Mouse (Mus musculus) stomach, embryonic 16.5 days (tissue): ENCODE data around the gene Mid1. TPM values are rescaled to one million over a fixed set of nuclear protein-coding genes. Genes with fewer than 3 reads are reported as not detected.
A peak's percentile ranks its signal among the peaks of the same experiment; 100 is the strongest.

Experiments used
- ATAC-seq: fragments of 200-750 bp; cut with Nextera tagmentation; 2 replicates; pipeline ENCODE4 v1.8.0; 2017; ENCODE audit warnings: moderate number of reproducible peaks, moderate TSS enrichment; ENCODE audit not compliant: insufficient read depth, low FRiP score
- H3K27ac ChIP-seq: fragments of 300-500 bp; sonication (generic); 2 replicates; pipeline ENCODE4 v1.5.1; 2014; ENCODE audit warnings: low read length
- H3K27me3 ChIP-seq: fragments of 300-500 bp; sonication (generic); 2 replicates; pipeline ENCODE4 v1.6.1; 2014; ENCODE audit warnings: low read length, control low read depth, mixed read lengths; ENCODE audit not compliant: control insufficient read depth, insufficient read depth
- H3K36me3 ChIP-seq: fragments of 300-500 bp; sonication (generic); 2 replicates; pipeline ENCODE4 v1.6.1; 2014; ENCODE audit warnings: low read length; ENCODE audit not compliant: control insufficient read depth, insufficient read depth
- H3K4me1 ChIP-seq: fragments of 300-500 bp; sonication (generic); 2 replicates; pipeline ENCODE4 v1.6.1; 2014; ENCODE audit warnings: low read length, control low read depth, mixed read lengths; ENCODE audit not compliant: control insufficient read depth, insufficient read depth
- H3K4me2 ChIP-seq: fragments of 300-500 bp; sonication (generic); 2 replicates; pipeline ENCODE4 v1.6.1; 2014; ENCODE audit warnings: low read depth, low read length, mixed read lengths
- H3K4me3 ChIP-seq: fragments of 300-500 bp; sonication (generic); replicated peaks from 2 replicates; pipeline ENCODE4 v1.5.1; 2014; ENCODE audit warnings: mild to moderate bottlenecking, low read length
- H3K9ac ChIP-seq: fragments of 300-500 bp; sonication (generic); 2 replicates; pipeline ENCODE4 v1.6.1; 2014; ENCODE audit warnings: low read length
- H3K9me3 ChIP-seq: fragments of 300-500 bp; sonication (generic); replicated peaks from 2 replicates; pipeline ENCODE4 v1.6.1; 2016; ENCODE audit warnings: low read length, control low read depth; ENCODE audit not compliant: control insufficient read depth
- WGBS: fragments of 180-500 bp; shearing (Covaris S2); extraction: QIAGEN DNeasy Blood & Tissue Kit; methylation state at CpG from one replicate; pipeline ENCODE4 v1.1.7; 2014; 5-methylcytosine and 5-hydroxymethylcytosine counted together
- polyA plus RNA-seq: library from polyadenylated mRNA; unstranded; fragments of >200 nt; fragmentation: Nextera tagmentation; extraction: Ambion mirVana; gene quantifications from 2 replicates; pipeline ENCODE4 v1.2.1, GENCODE M21; 2015

Mid1 gene
- polyA plus RNA-seq, 1 experiment from 2014 or later, result 6.8 TPM

DNA sequence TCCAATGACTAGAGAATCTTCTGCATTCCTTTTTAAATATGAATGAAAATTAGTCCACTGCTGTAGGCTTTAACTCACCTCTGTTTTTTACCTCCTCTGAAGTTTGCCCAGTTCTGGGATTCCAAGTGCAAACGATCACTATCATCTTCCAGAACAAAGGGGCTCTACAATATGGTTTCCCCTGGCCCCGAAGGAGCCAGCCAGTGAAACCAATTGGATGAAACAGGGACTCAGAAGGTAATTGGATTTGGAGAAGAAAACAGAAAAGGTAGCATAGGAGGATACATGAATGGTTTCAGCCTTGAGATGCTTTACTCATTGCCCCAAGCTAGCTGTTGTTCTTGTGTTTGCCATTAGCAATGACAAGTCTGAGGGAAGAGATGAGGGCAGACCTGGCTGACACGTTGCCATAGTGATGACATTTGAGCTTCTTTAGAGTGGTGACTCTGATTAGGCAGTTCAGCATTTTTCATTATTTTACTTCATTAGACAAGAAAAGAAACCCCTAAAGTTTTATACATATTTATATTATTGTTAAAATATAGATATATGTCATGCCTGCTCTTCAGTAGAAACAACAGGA is 50.5 kb downstream of the Mid1 start:
- Histone ChIP-seq H3K4me2 (no peak overlapping the region), H3K36me3 (no peaks in the 10 kb centered on the region), H3K4me3 (no peak overlapping the region), H3K27ac (no peak overlapping the region), H3K9ac (no peak overlapping the region), H3K4me1 (no peaks in the 10 kb centered on the region), H3K9me3 (no peaks in the 10 kb centered on the region), H3K27me3 (peaks cover 14% of the 10 kb centered on the region)
- ATAC-seq, result no peak
- 61% methylated on average over 3 of the region's 3 CpGs for WGBS

DNA sequence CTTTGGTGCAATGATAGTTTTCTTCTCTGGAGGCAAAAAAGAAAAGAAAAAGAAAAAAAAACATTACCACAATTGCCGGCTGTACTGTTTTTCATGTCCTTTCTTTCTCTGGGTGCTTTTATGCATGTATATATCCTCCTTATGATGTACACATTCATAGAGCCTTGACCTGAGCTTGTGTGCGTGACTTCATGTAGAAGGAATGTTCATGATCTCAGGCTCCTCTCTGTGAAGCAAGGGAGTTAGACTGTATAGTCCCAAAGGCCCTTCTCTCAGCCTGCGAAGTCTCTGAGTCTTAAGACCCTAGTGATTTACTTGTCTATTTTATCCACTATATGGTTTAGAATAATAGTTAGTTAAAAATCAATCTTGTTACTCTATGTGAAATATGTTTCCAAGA is 73.0 kb downstream of the Mid1 start:
- H3K4me3 ChIP-seq, result no peak overlapping the region
- no peaks in the 10 kb centered on the region for H3K9me3 ChIP-seq
- WGBS, result 52% methylated on average over 3 of the region's 3 CpGs
- no peaks in the 10 kb centered on the region for H3K27me3 ChIP-seq
- H3K9ac ChIP-seq, result no peak overlapping the region
- no peaks in the 10 kb centered on the region for H3K36me3 ChIP-seq
- ATAC-seq, result no peak
- H3K4me1 ChIP-seq, result no peaks in the 10 kb centered on the region
- no peak overlapping the region for H3K27ac ChIP-seq
- no peak overlapping the region for H3K4me2 ChIP-seq

DNA sequence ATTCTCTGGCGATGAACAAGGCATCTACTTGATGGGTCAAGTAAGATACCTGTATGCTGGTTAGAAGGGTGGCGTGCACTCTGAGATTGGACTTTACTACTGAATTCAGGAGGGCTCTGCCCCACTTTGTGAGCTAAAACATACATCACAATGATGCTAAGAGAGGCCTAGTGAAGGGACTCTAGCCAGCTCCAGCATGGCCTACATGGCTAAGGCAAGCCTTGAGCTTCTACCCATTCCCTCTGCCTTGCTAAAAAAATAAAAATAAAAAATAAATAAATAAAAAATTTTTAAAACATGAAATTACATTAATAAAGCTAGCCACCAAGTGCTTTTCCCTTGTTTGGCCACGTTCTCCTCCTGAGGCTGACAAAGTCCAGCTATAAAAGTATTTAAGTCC is 94.5 kb downstream of the Mid1 start, which contains the start of gene 4933400A11Rik:
4933400A11Rik (minus strand) TSS at position 101 of the 400 bp plus-strand sequence.
- no peak within 1 kb of the TSS for H3K4me2 ChIP-seq
- 94% methylated on average over 3 of the region's 3 CpGs for WGBS
- H3K4me1 ChIP-seq, result no peaks in the 10 kb centered on the region
- H3K4me3 ChIP-seq, result no peak within 1 kb of the TSS
- no peaks in the 10 kb centered on the region for H3K9me3 ChIP-seq
- ATAC-seq, result no peak
- H3K36me3 ChIP-seq, result no peaks in the 10 kb centered on the region
- H3K27me3 ChIP-seq, result no peaks in the 10 kb centered on the region; the same call in 1 of the 2 replicates
- no peak within 1 kb of the TSS for H3K9ac ChIP-seq
- H3K27ac ChIP-seq, result no peak within 1 kb of the TSS

DNA sequence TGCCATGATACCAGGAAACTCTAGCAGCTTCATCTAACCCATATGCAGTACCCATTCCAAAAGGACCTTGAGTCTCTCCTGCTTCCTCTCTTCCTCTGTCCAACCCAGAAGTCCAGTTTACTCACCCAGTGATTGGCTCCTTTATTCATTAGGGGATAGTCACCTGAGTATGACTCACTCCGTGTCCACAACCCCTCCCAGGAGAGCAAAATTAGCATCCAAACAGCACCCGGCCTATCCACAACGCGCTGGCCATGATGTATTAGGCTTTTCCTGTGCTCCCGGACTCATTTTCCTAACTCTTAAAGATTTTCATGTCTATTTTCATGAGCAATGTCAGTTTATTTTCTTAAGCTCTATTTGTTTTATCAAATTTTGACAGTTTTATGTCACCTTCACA is 104.7 kb downstream of the Mid1 start:
- Histone ChIP-seq H3K4me1 (no peaks in the 10 kb centered on the region), H3K4me2 (no peak overlapping the region), H3K27me3 (no peaks in the 10 kb centered on the region; the same call in 1 of the 2 replicates), H3K4me3 (no peak overlapping the region), H3K9me3 (no peaks in the 10 kb centered on the region), H3K9ac (no peak overlapping the region), H3K36me3 (no peaks in the 10 kb centered on the region), H3K27ac (no peak overlapping the region)
- no peak for ATAC-seq
- 80% methylated on average over 5 of the region's 5 CpGs for WGBS

DNA sequence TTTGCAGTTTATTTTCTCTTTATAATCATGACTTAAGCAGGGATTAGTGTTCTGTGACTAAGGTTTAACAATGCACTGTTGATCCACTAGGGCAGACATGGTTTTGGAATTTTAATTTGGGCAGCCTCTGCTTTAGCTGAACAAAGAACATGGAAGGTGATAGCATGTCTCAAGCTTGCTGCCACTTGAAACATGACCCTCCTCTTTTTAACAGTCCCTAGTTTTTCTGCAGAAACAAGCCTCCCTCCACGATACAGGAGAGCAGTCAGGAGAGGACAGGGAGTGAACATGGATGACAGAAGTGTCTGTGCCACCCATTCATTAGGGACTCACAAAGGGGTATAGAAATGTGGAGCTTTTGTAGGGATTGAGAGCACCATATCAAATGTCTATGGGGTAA is 107.9 kb downstream of the Mid1 start:
- Histone ChIP-seq H3K27me3 (no peaks in the 10 kb centered on the region; the same call in 1 of the 2 replicates), H3K36me3 (no peaks in the 10 kb centered on the region), H3K4me3 (no peak overlapping the region), H3K9me3 (no peaks in the 10 kb centered on the region), H3K4me2 (no peak overlapping the region), H3K27ac (no peak overlapping the region), H3K4me1 (no peaks in the 10 kb centered on the region), H3K9ac (no peak overlapping the region)
- WGBS, result 65% methylated on average over 1 of the region's 1 CpGs
- ATAC-seq, result no peak

DNA sequence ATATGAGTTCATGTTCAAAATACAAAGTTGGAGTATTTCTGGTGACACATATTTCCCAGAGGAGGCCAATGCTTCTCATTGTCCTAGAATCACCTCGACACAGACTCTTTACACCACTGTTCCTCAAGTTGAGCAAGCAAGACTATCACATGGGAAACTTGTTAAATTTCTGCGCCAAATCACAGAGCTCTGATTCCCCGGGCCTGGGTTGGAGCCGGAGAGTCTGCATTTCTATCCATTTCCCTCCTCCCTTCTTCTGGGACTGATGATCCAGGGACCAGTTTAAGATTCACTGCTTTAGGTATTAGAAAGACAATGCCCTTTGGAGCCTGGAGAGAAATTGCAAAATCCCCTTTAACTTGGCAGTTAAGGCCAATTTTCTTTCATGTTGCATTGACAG is 109.4 kb downstream of the Mid1 start:
- Histone ChIP-seq H3K4me3 (no peak overlapping the region), H3K4me2 (no peak overlapping the region), H3K9ac (no peak overlapping the region), H3K36me3 (no peaks in the 10 kb centered on the region), H3K9me3 (no peaks in the 10 kb centered on the region), H3K27ac (no peak overlapping the region), H3K4me1 (no peaks in the 10 kb centered on the region), H3K27me3 (no peaks in the 10 kb centered on the region; the same call in 1 of the 2 replicates)
- ATAC-seq, result no peak
- WGBS, result 81% methylated on average over 4 of the region's 4 CpGs

DNA sequence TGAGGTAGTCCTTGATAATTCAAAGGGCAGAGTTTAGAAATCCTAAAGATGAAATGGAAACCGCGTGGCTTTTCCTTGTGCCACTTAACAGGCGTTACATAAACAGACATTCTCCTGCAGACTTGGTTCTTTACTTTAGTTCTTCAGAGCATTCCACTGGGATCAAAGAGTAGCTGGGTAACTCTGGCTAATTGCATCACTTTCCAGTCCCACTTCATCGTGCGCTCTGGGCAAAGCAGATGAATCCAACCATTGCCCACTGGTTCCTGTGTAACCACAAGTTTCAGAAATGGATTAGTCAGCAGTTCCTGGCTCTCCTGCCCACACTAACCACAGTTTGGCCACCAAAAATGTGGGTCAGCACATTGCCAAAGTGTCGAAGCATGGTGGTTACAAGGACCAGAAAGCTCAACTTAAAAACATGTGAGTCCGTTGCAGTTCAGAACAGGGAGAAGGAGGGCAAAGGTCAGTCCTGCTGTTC is 109.9 kb downstream of the Mid1 start:
- H3K4me1 ChIP-seq, result no peaks in the 10 kb centered on the region
- H3K27me3 ChIP-seq, result no peaks in the 10 kb centered on the region; the same call in 1 of the 2 replicates
- H3K27ac ChIP-seq, result no peak overlapping the region
- H3K9ac ChIP-seq, result no peak overlapping the region
- H3K4me3 ChIP-seq, result no peak overlapping the region
- no peaks in the 10 kb centered on the region for H3K36me3 ChIP-seq
- no peak for ATAC-seq
- whole genome bisulfite sequencing, result 53% methylated on average over 7 of the region's 7 CpGs
- no peak overlapping the region for H3K4me2 ChIP-seq
- H3K9me3 ChIP-seq, result no peaks in the 10 kb centered on the region

DNA sequence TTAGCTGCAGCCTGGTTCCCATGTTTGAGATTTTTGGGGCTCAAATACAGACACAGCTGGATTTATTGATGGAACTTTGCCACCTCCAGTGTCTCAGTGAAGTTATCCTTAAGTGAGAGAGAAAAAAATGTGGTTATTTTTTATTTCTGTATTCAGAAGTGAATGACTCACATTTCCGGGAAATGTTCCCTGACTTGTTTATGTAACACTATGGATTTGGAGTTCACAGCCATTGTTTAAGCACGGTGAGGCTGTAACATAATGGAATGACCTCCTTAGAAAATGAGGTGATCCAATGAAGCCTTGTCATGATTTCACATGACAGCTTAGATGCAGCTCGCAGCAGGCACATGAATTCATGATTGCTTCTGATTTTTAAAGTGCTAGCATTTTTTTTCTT is 112.1 kb downstream of the Mid1 start:
- WGBS, result 36% methylated on average over 3 of the region's 3 CpGs
- ATAC-seq, result no peak
- H3K4me3 ChIP-seq, result no peak overlapping the region

DNA sequence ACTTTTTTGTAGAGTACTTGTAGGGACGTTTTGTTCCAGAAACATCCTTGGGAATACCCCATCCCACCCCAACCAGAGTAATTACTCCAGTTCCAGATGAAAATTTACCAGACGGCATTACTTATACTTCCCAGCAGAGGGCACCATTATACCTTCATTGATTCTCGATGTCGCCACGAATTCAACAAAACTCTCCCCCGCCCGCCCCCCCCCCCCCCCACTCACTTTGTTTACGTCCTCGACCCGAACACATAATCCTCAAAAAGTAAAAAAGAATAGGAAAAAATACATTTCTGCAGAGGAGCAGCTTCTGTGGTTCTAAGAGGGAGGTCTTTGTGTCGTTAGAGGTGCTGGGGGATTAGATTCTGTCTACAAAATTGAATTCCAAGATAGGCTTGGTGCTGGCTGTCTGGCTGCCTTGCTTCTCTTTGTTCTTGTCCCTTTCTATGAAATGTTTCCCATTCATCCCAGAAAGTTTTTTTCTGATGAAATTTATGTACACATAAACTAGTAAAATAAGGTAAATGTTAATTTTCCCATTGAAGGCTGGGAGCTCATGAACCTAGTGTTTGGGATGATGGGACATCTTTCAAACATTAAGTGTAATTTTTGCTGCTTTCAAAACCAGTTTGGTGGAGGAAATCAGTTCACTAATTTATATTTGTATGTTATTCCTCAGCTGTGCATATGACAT is 114.1 kb downstream of the Mid1 start:
- peaks cover 4% of the 10 kb centered on the region; the same call in 1 of the 2 replicates for H3K27me3 ChIP-seq
- peak overlapping the region; percentile 27; the same call in 1 of the 2 replicates for H3K4me2 ChIP-seq
- H3K9me3 ChIP-seq, result no peaks in the 10 kb centered on the region
- H3K4me1 ChIP-seq, result no peaks in the 10 kb centered on the region
- H3K27ac ChIP-seq, result no peak overlapping the region
- peak overlapping the region; percentile 33; the same call in 1 of the 2 replicates for H3K4me3 ChIP-seq
- no peaks in the 10 kb centered on the region for H3K36me3 ChIP-seq
- 5% methylated on average over 11 of the region's 11 CpGs for WGBS
- H3K9ac ChIP-seq, result no peak overlapping the region
- no peak for ATAC-seq

More for the DNA sequence above, 112.1 kb downstream of the Mid1 start:
- H3K27ac ChIP-seq, result no peak overlapping the region
- peaks cover 4% of the 10 kb centered on the region; the same call in 1 of the 2 replicates for H3K27me3 ChIP-seq
- H3K4me2 ChIP-seq, result no peak overlapping the region
- no peaks in the 10 kb centered on the region for H3K36me3 ChIP-seq
- H3K9me3 ChIP-seq, result no peaks in the 10 kb centered on the region
- no peaks in the 10 kb centered on the region for H3K4me1 ChIP-seq
- no peak overlapping the region for H3K9ac ChIP-seq
